Mouse (Mus musculus) heart, postnatal 0 days (tissue): ENCODE results near the gene Golt1a. TPM values are rescaled to one million over a fixed set of nuclear protein-coding genes. Genes with fewer than 3 reads are reported as not detected.

ENCODE experiments used
- ATAC-seq: fragments of 200-750 bp; cut with Nextera tagmentation; 2 replicates; pipeline ENCODE4 v1.8.0; 2017; ENCODE audit warnings: low read depth, moderate number of reproducible peaks, moderate library complexity; ENCODE audit not compliant: insufficient read depth
- DNase-seq: peaks from one replicate; pipeline ENCODE4 v3.0.0-alpha.2; 2016; ENCODE audit warnings: low spot score
- H3K27ac ChIP-seq: fragments of 300-500 bp; sonication (generic); 2 replicates; pipeline ENCODE4 v1.5.1; 2014; ENCODE audit warnings: low read depth, mild to moderate bottlenecking
- H3K27me3 ChIP-seq: fragments of 300-500 bp; sonication (generic); 2 replicates; pipeline ENCODE4 v1.6.1; 2014; ENCODE audit warnings: low read length, mixed read lengths; ENCODE audit not compliant: control insufficient read depth, insufficient read depth
- H3K36me3 ChIP-seq: fragments of 300-500 bp; sonication (generic); replicated peaks from 2 replicates; pipeline ENCODE4 v1.6.1; 2014; ENCODE audit warnings: low read length, mixed read lengths; ENCODE audit not compliant: control insufficient read depth, insufficient read depth
- H3K4me1 ChIP-seq: fragments of 300-500 bp; sonication (generic); 2 replicates; pipeline ENCODE4 v1.6.1; 2014; ENCODE audit warnings: antibody characterized with exemption; ENCODE audit not compliant: control insufficient read depth, insufficient read depth
- H3K4me2 ChIP-seq: fragments of 300-500 bp; sonication (generic); 2 replicates; pipeline ENCODE4 v1.6.1; 2014; ENCODE audit warnings: low read depth, mild to moderate bottlenecking, low read length, moderate library complexity
- H3K4me3 ChIP-seq: fragments of 300-500 bp; sonication (generic); 2 replicates; pipeline ENCODE4 v1.5.1; 2014; ENCODE audit warnings: low read depth, low read length
- H3K9ac ChIP-seq: fragments of 300-500 bp; sonication (generic); replicated peaks from 2 replicates; pipeline ENCODE4 v1.6.1; 2014; ENCODE audit warnings: low read depth, low read length, mixed read lengths
- H3K9me3 ChIP-seq: fragments of 300-500 bp; sonication (generic); replicated peaks from 2 replicates; pipeline ENCODE4 v1.6.1; 2016; ENCODE audit warnings: low read length; ENCODE audit not compliant: control insufficient read depth
- CTCF ChIP-seq: IDR thresholded peaks from 2 replicates; pipeline ENCODE4 v1.5.1; 2016; ENCODE audit warnings: antibody characterized with exemption, control low read depth, low read depth
- EP300 ChIP-seq: IDR thresholded peaks from 2 replicates; pipeline ENCODE4 v1.6.1; 2016; ENCODE audit warnings: antibody characterized with exemption, low read depth
- WGBS: fragments of 180-500 bp; shearing (Covaris S2); extraction: QIAGEN DNeasy Blood & Tissue Kit; methylation state at CpG from one replicate; pipeline ENCODE4 v1.1.7; 2014; 5-methylcytosine and 5-hydroxymethylcytosine counted together
- polyA plus RNA-seq: library from polyadenylated mRNA; unstranded; fragments of >200 nt; fragmentation: Nextera tagmentation; extraction: Ambion mirVana; gene quantifications from 2 replicates; pipeline ENCODE4 v1.2.1, GENCODE M21; 2015
- total RNA-seq: library from RNA; depleted of rRNA; stranded (reverse); fragments of >200 nt; gene quantifications from 2 replicates; pipeline ENCODE4 v1.2.3, GENCODE M21; 2014; ENCODE audit warnings: low replicate concordance; rRNA removed

The Golt1a gene
- total and polyA plus RNA-seq, 2 experiments from 2014 or later: not detected

- DNase-seq (no peak), ATAC-seq (no peak)
- peaks cover 11% of the 10 kb centered on the region; the same call in 1 of the 2 replicates for H3K4me1 ChIP-seq
- TF ChIP-seq EP300 (no peak), CTCF (no peak)
- 58% methylated on average over 8 of the region's 8 CpGs for WGBS
- H3K27ac ChIP-seq: no peak overlapping the region
- no peak overlapping the region for H3K4me3 ChIP-seq
- no peaks in the 10 kb centered on the region for H3K9me3 ChIP-seq
- H3K9ac ChIP-seq: no peak overlapping the region
- no peak overlapping the region for H3K4me2 ChIP-seq
- no peaks in the 10 kb centered on the region for H3K36me3 ChIP-seq
- no peaks in the 10 kb centered on the region for H3K27me3 ChIP-seq
Observed at GRCm38 (mm10) chr1:133372113-133372512, 62.5 kb downstream of the Golt1a start.

Other genes with a start within 250 kb of the Golt1a start
- 24.4 and 34.8 TPM in 2 replicates for gene Ppp1r15b, start 178.7 kb upstream of the Golt1a start, total RNA-seq
- gene Ppp1r15b, start 178.7 kb upstream of the Golt1a start, polyA plus RNA-seq: 10.5 and 12.2 TPM in 2 replicates
- gene Plekha6, start 145.6 kb upstream of the Golt1a start, total RNA-seq: 19.2 and 36.1 TPM in 2 replicates
- gene Plekha6, start 145.6 kb upstream of the Golt1a start, polyA plus RNA-seq: 4.8 and 7.0 TPM in 2 replicates
- gene Kiss1, start 12.1 kb downstream of the Golt1a start, total RNA-seq: not detected in 2 replicates
- gene Kiss1, start 12.1 kb downstream of the Golt1a start, polyA plus RNA-seq: not detected in 2 replicates
- gene Ren1, start 40.7 kb downstream of the Golt1a start, total RNA-seq: not detected in 2 replicates
- 0.07 and 0.52 TPM in 2 replicates for gene Ren1, start 40.7 kb downstream of the Golt1a start, polyA plus RNA-seq
- gene Etnk2, start 53.8 kb downstream of the Golt1a start, total RNA-seq: 0.31 and 1.3 TPM in 2 replicates
- gene Etnk2, start 53.8 kb downstream of the Golt1a start, polyA plus RNA-seq: 0.41 and 0.97 TPM in 2 replicates
- gene Sox13, start 114.6 kb downstream of the Golt1a start, total RNA-seq: 8.5 and 17.9 TPM in 2 replicates
- 3.0 and 3.3 TPM in 2 replicates for gene Sox13, start 114.6 kb downstream of the Golt1a start, polyA plus RNA-seq